Mouse (Mus musculus): ENCODE measurements around the gene Olfr1313.
"Not testable (repeated sequence)": the region's sequence is repeated elsewhere in the genome, so short reads cannot be mapped to it uniquely, and the experiment has no call there.

Gene Olfr1313

DNA sequence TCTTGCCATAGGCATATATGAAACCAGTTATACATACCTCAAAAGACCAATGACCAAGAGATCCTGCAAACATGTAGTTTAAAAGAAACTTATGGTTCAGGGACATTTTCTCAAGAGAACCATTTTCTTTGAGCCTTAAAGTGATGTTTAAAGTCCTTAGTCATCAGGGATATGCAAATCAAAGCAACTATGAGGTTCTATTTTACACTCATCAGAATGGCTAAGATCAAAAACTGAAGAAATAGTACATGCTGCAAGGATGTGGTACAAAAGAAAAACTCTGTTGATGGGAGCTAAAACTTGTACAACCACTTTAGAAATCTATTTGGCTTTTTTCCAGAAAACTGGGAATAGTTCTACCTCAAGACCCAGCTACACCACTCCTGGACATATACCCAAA, at the start of gene Olfr1313:
Gene Olfr1313 (minus strand): TSS at position 101 of the 400 bp plus-strand sequence.
- DNase-seq: no peak

- no peak for DNase-seq
These were observed 37.7 kb upstream of the Olfr1313 start, which contains the start of gene Olfr1315-ps1 for GRCm38 (mm10) chr2:112115340-112115739. TSS of gene Olfr1315-ps1 (minus strand) at chr2:112115440.

GRCm38 (mm10) chr2:112096681-112097080, 19.0 kb upstream of the Olfr1313 start, which contains the start of gene Olfr1314:
TSS of gene Olfr1314 (minus strand) at chr2:112096781.
- DNase-seq: no peak

DNA sequence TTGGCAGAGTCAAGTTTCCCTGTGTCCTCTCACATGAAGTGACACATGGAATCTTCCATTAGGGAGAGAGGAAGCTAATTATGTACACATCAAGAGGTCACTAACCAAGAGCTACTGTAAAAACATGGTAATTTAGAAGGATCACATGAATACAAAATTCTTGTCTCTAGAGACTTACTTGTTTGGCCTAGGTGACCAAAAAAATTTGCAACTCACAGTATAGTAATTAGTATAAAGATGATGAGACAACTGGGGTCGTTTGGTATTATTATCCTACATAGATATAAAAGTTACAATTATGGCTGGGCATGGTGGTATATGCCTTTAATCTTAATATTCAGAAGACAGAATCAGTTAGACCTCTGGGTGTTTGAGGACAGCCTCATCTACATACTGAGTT, 27.5 kb downstream of the Olfr1313 start, which contains the start of gene Olfr1312:
Gene Olfr1312 (minus strand): TSS at position 101 of the 400 bp plus-strand sequence.
- no peak for DNase-seq

- not testable (repeated sequence) for DNase-seq
These were observed 50.7 kb downstream of the Olfr1313 start for GRCm38 (mm10) chr2:112026971-112027370.

DNA sequence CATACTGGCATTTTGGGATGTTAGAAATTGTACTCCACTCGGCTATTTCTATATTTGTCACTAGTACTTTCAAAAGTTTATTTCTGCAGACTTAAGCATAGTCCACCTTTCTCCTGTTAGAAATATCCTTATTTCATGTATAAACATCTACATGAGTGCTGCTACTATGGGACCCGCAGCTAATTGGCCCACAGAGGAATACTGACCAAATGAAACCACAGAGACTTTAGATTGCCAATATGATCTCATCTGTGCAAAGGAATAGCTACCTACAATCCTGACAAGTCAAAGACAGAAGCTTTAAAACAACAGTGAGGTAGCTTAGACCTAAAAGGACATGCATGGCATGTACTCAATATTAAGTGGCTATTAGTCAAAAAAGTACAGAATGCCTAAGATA, 53.3 kb downstream of the Olfr1313 start, which contains the start of gene Olfr1311:
Gene Olfr1311 (minus strand): TSS at position 101 of the 400 bp plus-strand sequence.
- DNase-seq: no peak
